Mouse (Mus musculus) CH12.LX (cell line): Measurements from ENCODE around the gene Prdm10. TPM values are rescaled to one million over a fixed set of nuclear protein-coding genes. Genes with fewer than 3 reads are reported as not detected.

ENCODE experiments used
- DNase-seq: peaks from one replicate; pipeline ENCODE4 v3.0.0-alpha.2; 2013; ENCODE audit errors: extremely low read depth
- H3K27ac ChIP-seq: 2 replicates; pipeline ENCODE4 v1.5.1; 2012; ENCODE audit warnings: low read depth, mild to moderate bottlenecking, control low read depth, moderate library complexity; ENCODE audit not compliant: insufficient read depth
- H3K27me3 ChIP-seq: replicated peaks from 2 replicates; pipeline ENCODE3; 2012; ENCODE audit warnings: inconsistent platforms
- H3K36me3 ChIP-seq, 2 experiments: replicated peaks in 1 of 2; 2 replicates each; pipeline versions ENCODE3 to v1.6.1; 2012; ENCODE audit warnings: inconsistent platforms in 1 of 2, low read length in 1 of 2, mild to moderate bottlenecking in 1 of 2, mixed read lengths in 1 of 2, moderate library complexity in 1 of 2; ENCODE audit not compliant: control insufficient read depth in 1 of 2, insufficient read depth in 1 of 2
- H3K4me1 ChIP-seq, 2 experiments: 2 replicates each; pipeline ENCODE4 v1.6.1; 2012; ENCODE audit warnings: inconsistent platforms in 1 of 2, moderate library complexity in 1 of 2; ENCODE audit not compliant: insufficient read depth in 2 of 2, control insufficient read depth in 1 of 2
- H3K4me2 ChIP-seq: 2 replicates; pipeline ENCODE4 v1.6.1; 2012; ENCODE audit warnings: low read depth, mild to moderate bottlenecking, control low read depth; ENCODE audit not compliant: poor library complexity, insufficient read depth, severe bottlenecking
- H3K4me3 ChIP-seq, 3 experiments: fragments of 150-350 bp in 1 of 3; sonication (generic) in 1 of 3; replicated peaks in 1 of 3; 2 replicates each; pipeline versions ENCODE3 to v1.5.1; 2011 to 2012; ENCODE audit warnings: low read depth in 2 of 3, low read length in 2 of 3, mild to moderate bottlenecking in 2 of 3, moderate library complexity in 2 of 3, control low read depth in 1 of 3, improper control_type of control experiment in 1 of 3, inconsistent platforms in 1 of 3, mixed read lengths in 1 of 3; ENCODE audit not compliant: poor library complexity in 1 of 3
- H3K79me2 ChIP-seq: replicated peaks from 2 replicates; pipeline ENCODE4 v1.6.1; 2012; ENCODE audit warnings: mild to moderate bottlenecking, moderate library complexity; ENCODE audit not compliant: control insufficient read depth, poor library complexity, insufficient read depth, severe bottlenecking; ENCODE audit errors: extremely low read depth
- H3K9ac ChIP-seq: 2 replicates; pipeline ENCODE4 v1.6.1; 2012; ENCODE audit warnings: low read depth, mild to moderate bottlenecking, control low read depth, moderate library complexity; ENCODE audit not compliant: insufficient read depth
- H3K9me3 ChIP-seq: replicated peaks from 2 replicates; pipeline ENCODE3; 2012; ENCODE audit warnings: low read length, inconsistent platforms, mixed read lengths
- BHLHE40 ChIP-seq: IDR thresholded peaks from 2 replicates; pipeline ENCODE4 v1.6.1; 2011; ENCODE audit warnings: mild to moderate bottlenecking, low read depth, low read length, improper control_type of control experiment
- E2F4 ChIP-seq: IDR thresholded peaks from 2 replicates; pipeline ENCODE4 v1.6.1; 2011; ENCODE audit warnings: low read depth, low read length, improper control_type of control experiment; ENCODE audit not compliant: insufficient replicate concordance
- ELF1 ChIP-seq: IDR thresholded peaks from 2 replicates; pipeline ENCODE4 v1.6.1; 2014; ENCODE audit warnings: low read depth, mild to moderate bottlenecking, inconsistent platforms, low read length, improper control_type of control experiment
- EP300 ChIP-seq: IDR thresholded peaks from 2 replicates; pipeline ENCODE4 v1.6.1; 2011; ENCODE audit warnings: low read length, improper control_type of control experiment
- ETS1 ChIP-seq: conservative IDR thresholded peaks from 2 replicates; pipeline ENCODE4 v1.6.1; 2012; ENCODE audit warnings: low read depth, mild to moderate bottlenecking, inconsistent platforms, low read length, improper control_type of control experiment, moderate library complexity
- GABPA ChIP-seq: IDR thresholded peaks from 2 replicates; pipeline ENCODE4 v1.6.1; 2012; ENCODE audit warnings: low read depth, low read length, improper control_type of control experiment, inconsistent platforms; ENCODE audit not compliant: insufficient replicate concordance
- IRF4 ChIP-seq: IDR thresholded peaks from 2 replicates; pipeline ENCODE4 v1.6.1; 2014; ENCODE audit warnings: low read depth, mild to moderate bottlenecking, inconsistent platforms, low read length, improper control_type of control experiment
- JUND ChIP-seq: conservative IDR thresholded peaks from 2 replicates; pipeline ENCODE4 v1.6.1; 2011; ENCODE audit warnings: low read depth, low read length, improper control_type of control experiment
- MAX ChIP-seq: IDR thresholded peaks from 2 replicates; pipeline ENCODE4 v1.6.1; 2011; ENCODE audit warnings: low read length, improper control_type of control experiment
- MEF2A ChIP-seq: IDR thresholded peaks from 2 replicates; pipeline ENCODE4 v1.6.1; 2014; ENCODE audit warnings: low read depth, mild to moderate bottlenecking, inconsistent platforms, low read length, improper control_type of control experiment, borderline replicate concordance
- MXI1 ChIP-seq: IDR thresholded peaks from 2 replicates; pipeline ENCODE4 v1.6.1; 2011; ENCODE audit warnings: mild to moderate bottlenecking, low read depth, low read length, improper control_type of control experiment
- NRF1 ChIP-seq: IDR thresholded peaks from 2 replicates; pipeline ENCODE4 v1.6.1; 2014; ENCODE audit warnings: low read depth, mild to moderate bottlenecking, inconsistent platforms, low read length, improper control_type of control experiment, moderate library complexity
- PAX5 ChIP-seq: IDR thresholded peaks from 2 replicates; pipeline ENCODE4 v1.6.1; 2012; ENCODE audit warnings: low read length, inconsistent platforms, mixed read lengths
- POLR2A ChIP-seq: IDR thresholded peaks from 2 replicates; pipeline ENCODE4 v1.6.1; 2011; ENCODE audit warnings: low read depth, mild to moderate bottlenecking, improper control_type of control experiment, low read length
- POLR2AphosphoS2 ChIP-seq: IDR thresholded peaks from 2 replicates; pipeline ENCODE4 v1.6.1; 2011; ENCODE audit warnings: low read depth, low read length, improper control_type of control experiment
- SMC3 ChIP-seq: IDR thresholded peaks from 2 replicates; pipeline ENCODE4 v1.6.1; 2011; ENCODE audit warnings: low read depth, low read length, improper control_type of control experiment
- TBP ChIP-seq: conservative IDR thresholded peaks from 2 replicates; pipeline ENCODE4 v1.6.1; 2011; ENCODE audit warnings: low read depth, low read length, improper control_type of control experiment
- ZC3H11A ChIP-seq: IDR thresholded peaks from 2 replicates; pipeline ENCODE4 v1.6.1; 2012; ENCODE audit warnings: low read depth, mild to moderate bottlenecking, inconsistent platforms, low read length, improper control_type of control experiment
- ZKSCAN1 ChIP-seq: IDR thresholded peaks from 2 replicates; pipeline ENCODE4 v1.6.1; 2012; ENCODE audit warnings: low read depth, inconsistent platforms, low read length, improper control_type of control experiment, borderline replicate concordance
- ZMIZ1 ChIP-seq: IDR thresholded peaks from 2 replicates; pipeline ENCODE4 v1.6.1; 2012; ENCODE audit warnings: low read depth, mild to moderate bottlenecking, inconsistent platforms, low read length, improper control_type of control experiment
- dilution Hi-C: fragments of 300-500 bp; cut with MboI; formaldehyde crosslinking; loops from 2 replicates; pipeline ENCODE4 v1.14.3; 2020; ENCODE audit warnings: low sequenced_read_pairs; ENCODE audit not compliant: extremely low pct_unique_long_range_greater_than_20kb, extremely low pct_ligation_motif_present
- in situ Hi-C: fragments of 300-500 bp; cut with MboI; formaldehyde crosslinking; loops from 3 replicates; pipeline ENCODE4 v1.14.3; 2019; ENCODE audit warnings: low sequenced_read_pairs, low pct_ligation_motif_present, low pct_unique_long_range_greater_than_20kb, mixed read lengths
- polyA plus RNA-seq: library from polyadenylated mRNA; unstranded; fragments of >175 nt; gene quantifications from 2 replicates; pipeline ENCODE4 v1.2.1, GENCODE M21; 2012; ENCODE audit warnings: low read depth; ENCODE audit not compliant: insufficient read length
- total RNA-seq, 2 experiments: library from RNA; depleted of rRNA; stranded (reverse); fragments of 300-350 nt in 1 of 2; fragments of >200 nt in 1 of 2; gene quantifications; 2 replicates each; pipeline ENCODE4 v1.2.3; 2012 to 2014

Gene Prdm10
- total and polyA plus RNA-seq, 3 experiments = 4.5 to 6.7 (median 4.7) TPM

DNA sequence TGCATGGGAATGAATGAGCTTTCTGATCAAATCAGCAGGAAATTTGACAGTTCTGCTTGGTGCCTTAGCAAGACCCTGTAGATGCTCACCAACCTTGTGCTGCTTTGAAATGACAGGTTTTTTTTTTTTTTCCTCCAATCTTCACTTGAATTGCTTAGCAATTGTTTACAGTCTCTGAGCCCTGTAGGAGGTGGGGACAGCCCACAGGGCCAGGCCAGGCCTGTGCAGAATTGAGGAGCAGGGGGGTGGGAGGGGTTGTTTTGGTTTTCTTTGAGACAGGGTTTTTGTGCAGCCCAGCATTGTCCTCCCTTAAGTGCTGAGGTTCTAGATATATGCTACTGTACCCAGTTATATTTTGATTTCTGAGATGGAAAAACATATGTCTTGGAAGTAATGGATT is 52.5 kb downstream of the Prdm10 start:
- H3K27me3 ChIP-seq = no peaks in the 10 kb centered on the region
- dilution Hi-C loops = no loop called here
- peaks cover 0 to 4% of the 10 kb centered on the region in 2 experiments; a peak in 1 of 4 replicates for H3K4me1 ChIP-seq
- H3K9me3 ChIP-seq = no peaks in the 10 kb centered on the region
- no peaks in the 10 kb centered on the region for H3K79me2 ChIP-seq
- no peak overlapping the region for H3K4me2 ChIP-seq
- DNase-seq = no peak
- H3K27ac ChIP-seq = no peak overlapping the region
- H3K9ac ChIP-seq = no peak overlapping the region
- H3K36me3 ChIP-seq = peaks cover 0 to 39% of the 10 kb centered on the region in 2 experiments
- no peak for TF ChIP-seq NRF1
- TF ChIP-seq MAX = no peak
- no peak for TF ChIP-seq ZKSCAN1
- no peak for TF ChIP-seq ELF1
- TF ChIP-seq JUND = no peak
- no peak for TF ChIP-seq BHLHE40
- TF ChIP-seq E2F4 = no peak
- TF ChIP-seq MEF2A = no peak
- TF ChIP-seq ETS1 = no peak
- no peak for TF ChIP-seq TBP
- no peak for TF ChIP-seq ZMIZ1
- no peak for TF ChIP-seq GABPA
- TF ChIP-seq EP300 = no peak
- no peak for TF ChIP-seq POLR2A
- TF ChIP-seq IRF4 = no peak
- TF ChIP-seq, all 38 proteins: peak for 0
- in situ Hi-C loops = no loop called here
- no peak overlapping the region for H3K4me3 ChIP-seq

DNA sequence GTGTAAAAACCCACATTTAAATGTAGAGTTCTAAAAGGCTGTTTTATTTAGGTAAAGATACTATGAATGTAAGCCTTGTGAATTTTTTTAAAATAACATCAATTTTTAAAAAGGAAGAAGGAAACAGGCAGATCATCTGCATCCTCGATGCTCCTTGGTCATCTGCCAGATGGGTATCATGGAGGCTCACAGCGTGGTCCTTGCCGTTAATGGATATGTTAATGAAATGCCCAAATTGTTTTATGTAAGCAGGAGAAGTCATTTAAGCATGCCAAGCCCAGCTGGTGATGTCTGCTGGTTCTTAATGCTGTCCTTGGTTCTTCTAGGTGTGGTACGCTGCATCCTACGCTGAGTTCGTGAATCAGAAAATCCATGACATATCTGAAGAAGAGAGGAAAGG is 54.7 kb downstream of the Prdm10 start:
- TF ChIP-seq POLR2AphosphoS2 (no peak), BHLHE40 (no peak), ETS1 (no peak), EP300 (no peak), POLR2A (no peak), SMC3 (no peak), ZMIZ1 (no peak), ZC3H11A (no peak), PAX5 (no peak), MXI1 (no peak)
- TF ChIP-seq, all 38 proteins: peak for 0
- Histone ChIP-seq H3K27me3 (no peaks in the 10 kb centered on the region), H3K4me1 (peaks cover 0 to 4% of the 10 kb centered on the region in 2 experiments; a peak in 1 of 4 replicates), H3K9me3 (no peaks in the 10 kb centered on the region), H3K79me2 (no peaks in the 10 kb centered on the region), H3K9ac (no peak overlapping the region), H3K27ac (no peak overlapping the region), H3K4me2 (no peak overlapping the region), H3K4me3 (no peak overlapping the region), H3K36me3 (peaks cover 0 to 31% of the 10 kb centered on the region in 2 experiments)
- in situ Hi-C loops (no loop called here), dilution Hi-C loops (no loop called here)
- no peak for DNase-seq
